Comparison of ENCODE assay signal across 15 mouse cellular contexts in the genomic region with DNA sequence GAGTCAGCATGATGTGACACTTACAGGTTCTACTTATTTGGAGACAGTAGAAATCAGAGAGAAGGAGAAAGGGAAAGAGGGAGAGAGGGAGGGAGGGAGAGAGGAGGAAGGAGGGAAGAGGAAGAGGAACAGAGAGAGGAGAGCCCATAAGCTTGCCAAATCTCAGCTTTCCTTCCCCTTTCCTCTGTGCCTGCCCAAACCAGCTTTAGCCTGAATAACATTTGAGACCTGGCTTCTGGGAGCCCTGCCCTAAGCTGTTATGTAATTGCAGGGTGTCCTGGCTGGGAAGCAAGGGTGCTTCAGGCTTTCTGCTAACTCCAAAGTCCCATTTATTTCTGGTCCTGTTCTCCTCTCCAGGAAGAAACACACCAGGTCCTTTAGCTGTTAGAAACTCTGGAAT.
A peak's percentile ranks its signal among the peaks of the same experiment; 100 is the strongest.
DNase-seq lines count a peak whose midpoint lies in the region; ATAC-seq and TF ChIP-seq lines count a peak whose summit lies in the region.
"Had no signal": no experiment of that assay in that cellular context is flagged by ENCODE, and none has a peak within 500 bp of the region (broad histone marks: within the 10 kb centered on the region; RNA-seq: fewer than 3 reads in every experiment).

No protein-coding gene starts in this region.

- no peak overlapping the region for H3K4me3 ChIP-seq in small intestine, adult 2 months (ENCODE audit: low read depth, low read length)
- no peak overlapping the region for H3K4me3 ChIP-seq in embryonic facial prominence, embryonic 10.5 days
- H3K4me3 ChIP-seq: erythroblast, embryonic 14.5 days; heart, embryonic 15.5 days; hindbrain, embryonic 15.5 days; limb, embryonic 15.5 days had no signal

- no peaks in the 10 kb centered on the region for H3K9me3 ChIP-seq in embryonic facial prominence, embryonic 10.5 days
- H3K9me3 ChIP-seq: heart, embryonic 15.5 days; hindbrain, embryonic 15.5 days; limb, embryonic 15.5 days had no signal

- peak; percentile 73 for ATAC-seq in common myeloid progenitor, adult 5-6 weeks (replicated peaks; ENCODE audit: low read depth, poor library complexity, severe bottlenecking)

- no peak for TF ChIP-seq CTCF in small intestine, adult 2 months (IDR thresholded peaks at IDR 0.05; ENCODE audit: extremely low read depth, insufficient read length, insufficient replicate concordance, low read depth, low read length)

- no peaks in the 10 kb centered on the region for H3K36me3 ChIP-seq in small intestine, adult 2 months (ENCODE audit: control insufficient read depth, insufficient read depth, low read length)
- no peaks in the 10 kb centered on the region for H3K36me3 ChIP-seq in embryonic facial prominence, embryonic 10.5 days (replicated peaks)
- H3K36me3 ChIP-seq: heart, embryonic 15.5 days; hindbrain, embryonic 15.5 days; limb, embryonic 15.5 days had no signal

- DNase-seq in heart, adult 18-20 months = peak; percentile 47 to 55
- DNase-seq in heart, postnatal 4 days = no peak
- DNase-seq in lung, postnatal 25 days (ENCODE audit: low spot score) = peak; percentile 31
- no peak for DNase-seq in lung, postnatal 14 days
- no peak for DNase-seq in embryonic facial prominence, embryonic 10.5 days (ENCODE audit: low spot score)
- DNase-seq in cerebellum, adult 8-10 months = no peak
- DNase-seq: cerebellum, adult 9-11 months; kidney, adult 18-20 months; thymus, adult 18-20 months had no signal

- 0 out of 2 replicates have a peak overlapping the region, but pooled peaks have one; percentile 28 for H3K27ac ChIP-seq in small intestine, adult 2 months (ENCODE audit: insufficient read depth, low read depth, low read length)
- H3K27ac ChIP-seq in embryonic facial prominence, embryonic 10.5 days (replicated peaks) = no peak overlapping the region
- H3K27ac ChIP-seq: heart, embryonic 15.5 days; hindbrain, embryonic 15.5 days; limb, embryonic 15.5 days had no signal

- no peaks in the 10 kb centered on the region for H3K27me3 ChIP-seq in small intestine, adult 2 months (ENCODE audit: control insufficient read depth, insufficient read depth, low read length)
- no peaks in the 10 kb centered on the region for H3K27me3 ChIP-seq in embryonic facial prominence, embryonic 10.5 days (replicated peaks; ENCODE audit: low read depth, poor library complexity, severe bottlenecking)
- H3K27me3 ChIP-seq: heart, embryonic 15.5 days; limb, embryonic 15.5 days had no signal

- peaks cover 9% of the 10 kb centered on the region; the same call in 1 of the 2 replicates for H3K4me1 ChIP-seq in small intestine, adult 2 months (ENCODE audit: control insufficient read depth, insufficient read depth, insufficient read length, low read length)
- H3K4me1 ChIP-seq in embryonic facial prominence, embryonic 10.5 days = no peaks in the 10 kb centered on the region
- H3K4me1 ChIP-seq: heart, embryonic 15.5 days; limb, embryonic 15.5 days had no signal

- TF ChIP-seq POLR2A in small intestine, adult 2 months (IDR thresholded peaks at IDR 0.05; ENCODE audit: low read depth, low read length) = no peak

Comparison
In these comparisons a context has a peak if more than half of its experiments do, and no peak if none do; other contexts are left out.
1. DNase-seq: peak in heart, adult 18-20 months (2 of 2) and lung, postnatal 25 days (single experiment); none in heart, postnatal 4 days (single experiment), lung, postnatal 14 days (single experiment), embryonic facial prominence, embryonic 10.5 days (single experiment) and cerebellum, adult 8-10 months (single experiment).